Mouse (Mus musculus) G1E (cell line): Measurements from ENCODE around the gene Kctd20. TPM values are rescaled to one million over a fixed set of nuclear protein-coding genes. Genes with fewer than 3 reads are reported as not detected.

ENCODE experiments used
- ATAC-seq: 2 replicates; pipeline ENCODE4 v1.8.0; 2016; ENCODE audit warnings: mild to moderate bottlenecking; ENCODE audit not compliant: insufficient number of reproducible peaks, poor library complexity, low FRiP score, severe bottlenecking; ENCODE audit errors: extremely low read depth
- DNase-seq: peaks from one replicate; pipeline ENCODE4 v3.0.0; 2012; ENCODE audit warnings: low spot score
- H3K27me3 ChIP-seq: 2 replicates; pipeline ENCODE4 v1.6.1; 2012; ENCODE audit warnings: mild to moderate bottlenecking, low read length, inconsistent platforms; ENCODE audit not compliant: insufficient read depth
- H3K36me3 ChIP-seq: replicated peaks from 2 replicates; pipeline ENCODE3; 2012; ENCODE audit warnings: mild to moderate bottlenecking, inconsistent platforms
- H3K4me1 ChIP-seq: 2 replicates; pipeline ENCODE4 v1.6.1; 2012; ENCODE audit warnings: low read depth, low read length, inconsistent platforms, mixed read lengths; ENCODE audit not compliant: insufficient read depth
- H3K4me3 ChIP-seq: 2 replicates; pipeline ENCODE4 v1.5.1; 2012; ENCODE audit warnings: low read depth, mild to moderate bottlenecking, inconsistent platforms, low read length, moderate library complexity, mixed read lengths
- H3K9me3 ChIP-seq: replicated peaks from 2 replicates; pipeline ENCODE4 v1.6.1; 2012; ENCODE audit warnings: inconsistent platforms
- CTCF ChIP-seq: IDR thresholded peaks from 2 replicates; pipeline ENCODE4 v1.5.1; 2012; ENCODE audit warnings: low read depth, low read length, inconsistent platforms, mixed read lengths
- GATA1 ChIP-seq: IDR thresholded peaks from 2 replicates; pipeline ENCODE4 v1.6.1; 2012; ENCODE audit warnings: borderline replicate concordance, low read length, inconsistent platforms, mixed read lengths
- GATA2 ChIP-seq: IDR thresholded peaks from 2 replicates; pipeline ENCODE4 v1.6.1; 2012; ENCODE audit warnings: low read depth, low read length, inconsistent platforms, borderline replicate concordance
- POLR2AphosphoS5 ChIP-seq: IDR thresholded peaks from 2 replicates; pipeline ENCODE4 v1.6.1; 2012; ENCODE audit warnings: low read depth, low read length, inconsistent platforms; ENCODE audit not compliant: insufficient replicate concordance
- TAL1 ChIP-seq: conservative IDR thresholded peaks from 2 replicates; pipeline ENCODE4 v1.6.1; 2012; ENCODE audit warnings: low read depth, low read length, inconsistent platforms, mixed read lengths
- polyA plus RNA-seq: library from polyadenylated mRNA; stranded (reverse); fragments of >175 nt; gene quantifications from 2 replicates; pipeline ENCODE4 v1.2.3, GENCODE M21; 2012
- total RNA-seq, 2 experiments: library from RNA; stranded (forward) in 1 of 2; stranded (reverse) in 1 of 2; fragments of 200-1000 nt in 1 of 2; fragments of >200 nt in 1 of 2; fragmentation: Nextera tagmentation in 1 of 2; gene quantifications; 2 replicates each; pipeline ENCODE4 v1.2.3; 2014 to 2017

Kctd20 gene
- total and polyA plus RNA-seq, 3 experiments, result 51.0 to 91.6 (median 66.3) TPM

- Histone ChIP-seq H3K27me3 (no peaks in the 10 kb centered on the region), H3K9me3 (no peaks in the 10 kb centered on the region), H3K4me1 (peaks cover 62% of the 10 kb centered on the region), H3K4me3 (no peak overlapping the region), H3K36me3 (no peaks in the 10 kb centered on the region)
- ATAC-seq (no peak), DNase-seq (no peak)
- TF ChIP-seq GATA1, result no peak
Observed at GRCm38 (mm10) chr17:28931436-28932211, 20.1 kb upstream of the Kctd20 start.

GRCm38 (mm10) chr17:28932274-28932673, 19.5 kb upstream of the Kctd20 start:
- peaks cover 5% of the 10 kb centered on the region; the same call in 1 of the 2 replicates for H3K9me3 ChIP-seq
- H3K36me3 ChIP-seq, result no peaks in the 10 kb centered on the region
- H3K4me1 ChIP-seq, result peaks cover 60% of the 10 kb centered on the region
- no peaks in the 10 kb centered on the region for H3K27me3 ChIP-seq
- ATAC-seq (no peak), DNase-seq (no peak)
- TF ChIP-seq TAL1 (no peak), POLR2AphosphoS5 (no peak), GATA1 (no peak), CTCF (no peak), GATA2 (no peak)
- H3K4me3 ChIP-seq, result no peak overlapping the region

- DNase-seq, result no peak
Observed at GRCm38 (mm10) chr17:28934120-28934916, 17.4 kb upstream of the Kctd20 start.

GRCm38 (mm10) chr17:28936133-28936532, 15.6 kb upstream of the Kctd20 start:
- ATAC-seq (0 out of 2 replicates have a peak, but pooled peaks have one; percentile 15), DNase-seq (peak; percentile 32)
- no peaks in the 10 kb centered on the region for H3K36me3 ChIP-seq

More at GRCm38 (mm10) chr17:28934120-28934916, 17.4 kb upstream of the Kctd20 start:
- Histone ChIP-seq H3K4me3 (no peak overlapping the region), H3K4me1 (peaks cover 47% of the 10 kb centered on the region), H3K27me3 (no peaks in the 10 kb centered on the region), H3K9me3 (peaks cover 5% of the 10 kb centered on the region; the same call in 1 of the 2 replicates), H3K36me3 (no peaks in the 10 kb centered on the region)
- no peak for ATAC-seq
- TF ChIP-seq CTCF, result no peak
- TF ChIP-seq TAL1, result no peak
- no peak for TF ChIP-seq GATA1
- no peak for TF ChIP-seq POLR2AphosphoS5
- no peak for TF ChIP-seq GATA2

GRCm38 (mm10) chr17:28936622-28937345, 15.0 kb upstream of the Kctd20 start:
- TF ChIP-seq POLR2AphosphoS5, result no peak
- TF ChIP-seq CTCF, result peak; percentile 84
- H3K27me3 ChIP-seq, result no peaks in the 10 kb centered on the region
- peaks cover 32% of the 10 kb centered on the region for H3K4me1 ChIP-seq
- no peak for ATAC-seq
- H3K9me3 ChIP-seq, result peaks cover 8% of the 10 kb centered on the region; the same call in 1 of the 2 replicates
- H3K4me3 ChIP-seq, result peak overlapping the region; percentile 47; the same call in 1 of the 2 replicates
- no peaks in the 10 kb centered on the region for H3K36me3 ChIP-seq
- DNase-seq, result peak; percentile 37

More at GRCm38 (mm10) chr17:28936133-28936532, 15.6 kb upstream of the Kctd20 start:
- peak overlapping the region; percentile 28; the same call in 1 of the 2 replicates for H3K4me3 ChIP-seq
- no peak for TF ChIP-seq CTCF
- no peak; the same call in 1 of the 2 replicates for TF ChIP-seq TAL1
- no peak for TF ChIP-seq GATA2
- TF ChIP-seq GATA1, result no peak
- no peak for TF ChIP-seq POLR2AphosphoS5
- no peaks in the 10 kb centered on the region for H3K27me3 ChIP-seq
- peaks cover 39% of the 10 kb centered on the region for H3K4me1 ChIP-seq
- peaks cover 8% of the 10 kb centered on the region; the same call in 1 of the 2 replicates for H3K9me3 ChIP-seq
